Mouse (Mus musculus) embryonic facial prominence, embryonic 13.5 days (tissue): Measurements from ENCODE around the gene Ldlrad3. TPM values are rescaled to one million over a fixed set of nuclear protein-coding genes. Genes with fewer than 3 reads are reported as not detected.

Experiments used
- ATAC-seq: fragments of 200-750 bp; cut with Nextera tagmentation; 2 replicates; pipeline ENCODE4 v1.8.0; 2017; ENCODE audit warnings: low read depth; ENCODE audit not compliant: insufficient number of reproducible peaks, insufficient read depth, low FRiP score, low TSS enrichment
- H3K27ac ChIP-seq: fragments of 300-500 bp; sonication (generic); 2 replicates; pipeline ENCODE4 v1.5.1; 2015; ENCODE audit warnings: moderate library complexity, mild to moderate bottlenecking, inconsistent platforms
- H3K27me3 ChIP-seq: fragments of 300-500 bp; sonication (generic); 2 replicates; pipeline ENCODE4 v1.6.1; 2015; ENCODE audit warnings: mild to moderate bottlenecking, inconsistent platforms
- H3K36me3 ChIP-seq: fragments of 300-500 bp; sonication (generic); 2 replicates; pipeline ENCODE4 v1.6.1; 2015; ENCODE audit warnings: mild to moderate bottlenecking, inconsistent platforms
- H3K4me1 ChIP-seq: fragments of 300-500 bp; sonication (generic); 2 replicates; pipeline ENCODE4 v1.6.1; 2015; ENCODE audit warnings: inconsistent platforms
- H3K4me2 ChIP-seq: fragments of 300-500 bp; sonication (generic); 2 replicates; pipeline ENCODE4 v1.6.1; 2015; ENCODE audit warnings: moderate library complexity, mild to moderate bottlenecking, inconsistent platforms
- H3K4me3 ChIP-seq: fragments of 300-500 bp; sonication (generic); 2 replicates; pipeline ENCODE4 v1.5.1; 2015; ENCODE audit warnings: mild to moderate bottlenecking, inconsistent platforms
- H3K9ac ChIP-seq: fragments of 300-500 bp; sonication (generic); 2 replicates; pipeline ENCODE4 v1.6.1; 2015; ENCODE audit warnings: mild to moderate bottlenecking, inconsistent platforms
- H3K9me3 ChIP-seq: fragments of 300-500 bp; sonication (generic); 2 replicates; pipeline ENCODE4 v1.6.1; 2016; ENCODE audit warnings: inconsistent platforms
- WGBS: fragments of 180-500 bp; shearing (Covaris S2); methylation state at CpG from one replicate; pipeline ENCODE4 v1.1.7; 2015; ENCODE audit warnings: mixed read lengths; 5-methylcytosine and 5-hydroxymethylcytosine counted together
- polyA plus RNA-seq: library from polyadenylated mRNA; unstranded; fragments of >200 nt; fragmentation: Nextera tagmentation; extraction: Ambion mirVana; gene quantifications from 2 replicates; pipeline ENCODE4 v1.2.1, GENCODE M21; 2015

Ldlrad3 gene
- polyA plus RNA-seq, 1 experiment from 2014 or later = 52.4 TPM

DNA sequence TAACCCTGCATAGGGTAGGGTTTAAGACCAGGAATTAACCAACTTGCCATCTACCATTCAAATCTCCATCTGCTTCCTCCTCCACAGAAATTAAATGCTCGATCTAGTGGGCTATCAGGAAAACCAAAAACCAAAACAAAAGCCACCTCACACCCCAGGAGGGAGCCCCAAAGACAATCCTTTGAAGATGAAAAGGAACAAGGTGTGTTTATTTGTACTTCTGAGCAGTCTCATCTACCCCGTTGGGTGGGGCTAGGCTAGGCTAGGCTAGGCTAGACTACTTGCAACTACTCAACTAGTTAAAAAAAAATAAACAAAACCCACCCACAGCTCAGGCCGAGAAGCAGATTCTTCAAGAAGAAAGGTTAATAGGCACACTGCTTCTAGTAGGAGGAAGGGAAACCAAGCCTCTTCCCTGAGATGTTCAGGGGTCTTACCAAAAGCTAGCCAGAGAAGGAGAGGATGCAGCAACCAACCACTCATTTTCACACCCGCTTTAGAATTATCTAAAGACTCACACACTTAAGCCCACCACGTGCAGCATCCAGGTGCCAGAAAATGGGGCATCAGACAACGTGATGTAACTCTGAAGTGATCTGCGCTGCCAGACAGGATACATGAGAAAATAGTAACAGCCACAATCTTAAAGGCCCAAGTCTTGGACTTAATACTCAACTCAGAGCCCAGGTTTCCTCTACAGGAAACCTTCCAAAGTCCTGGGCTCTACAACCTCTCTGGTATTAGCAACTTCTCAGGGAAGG, 2.3 kb downstream of the Ldlrad3 start:
- WGBS = 77% methylated on average over 7 of the region's 7 CpGs
- no peak overlapping the region for H3K27ac ChIP-seq
- peaks cover 40% of the 10 kb centered on the region for H3K4me1 ChIP-seq
- H3K36me3 ChIP-seq = no peaks in the 10 kb centered on the region
- peak overlapping the region; percentile 77 for H3K4me2 ChIP-seq
- no peak overlapping the region for H3K9ac ChIP-seq
- ATAC-seq = no peak
- H3K4me3 ChIP-seq = 0 out of 2 replicates have a peak overlapping the region, but pooled peaks have one; percentile 79
- H3K9me3 ChIP-seq = no peaks in the 10 kb centered on the region
- no peaks in the 10 kb centered on the region for H3K27me3 ChIP-seq

DNA sequence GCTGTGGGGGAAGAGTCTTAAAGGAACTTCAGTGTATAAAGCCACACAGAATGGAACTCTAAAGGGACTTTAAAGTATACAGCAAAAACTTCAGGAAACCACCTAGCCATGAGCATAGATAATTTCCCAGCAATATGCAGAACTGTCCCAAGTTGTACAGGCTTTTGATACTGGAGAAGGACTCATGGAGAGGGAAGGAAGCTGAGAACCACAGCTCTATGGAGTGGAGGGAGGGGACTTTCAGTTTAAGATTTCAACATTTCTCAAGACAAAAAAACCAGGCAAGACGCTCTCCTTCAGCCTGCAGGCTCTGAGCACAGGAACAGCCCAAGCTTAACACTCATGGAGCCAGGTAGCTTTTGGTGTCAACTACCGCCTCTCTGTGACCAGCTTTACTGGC, 4.7 kb downstream of the Ldlrad3 start:
- WGBS = 81% methylated on average over 2 of the region's 2 CpGs
- Histone ChIP-seq H3K9me3 (no peaks in the 10 kb centered on the region), H3K27me3 (no peaks in the 10 kb centered on the region), H3K27ac (no peak overlapping the region), H3K4me2 (no peak overlapping the region), H3K9ac (no peak overlapping the region), H3K36me3 (no peaks in the 10 kb centered on the region; the same call in 1 of the 2 replicates), H3K4me3 (no peak overlapping the region), H3K4me1 (peaks cover 35% of the 10 kb centered on the region)
- no peak for ATAC-seq

DNA sequence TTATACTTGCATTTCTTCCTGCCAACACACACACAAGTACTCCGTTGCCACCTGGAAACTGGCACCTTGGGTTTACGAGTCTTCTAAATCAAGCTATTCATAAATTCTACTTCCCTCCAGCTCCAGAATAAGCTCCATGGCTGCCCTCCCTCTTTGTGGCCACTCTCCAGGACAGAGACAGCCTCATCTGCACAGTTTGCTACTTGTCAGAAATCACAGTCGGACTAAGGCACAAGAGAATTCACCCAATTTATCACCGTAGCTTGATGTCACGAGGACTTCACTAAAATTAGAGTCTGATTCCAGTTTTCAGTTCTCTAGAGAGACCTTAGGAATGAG, 9.8 kb downstream of the Ldlrad3 start:
- Histone ChIP-seq H3K27me3 (no peaks in the 10 kb centered on the region), H3K4me1 (peaks cover 14% of the 10 kb centered on the region), H3K36me3 (peaks cover 7% of the 10 kb centered on the region), H3K4me2 (no peak overlapping the region), H3K4me3 (no peak overlapping the region), H3K27ac (peak overlapping the region; percentile 66), H3K9ac (no peak overlapping the region), H3K9me3 (no peaks in the 10 kb centered on the region)
- WGBS = 79% methylated on average over 5 of the region's 5 CpGs
- ATAC-seq = no peak

DNA sequence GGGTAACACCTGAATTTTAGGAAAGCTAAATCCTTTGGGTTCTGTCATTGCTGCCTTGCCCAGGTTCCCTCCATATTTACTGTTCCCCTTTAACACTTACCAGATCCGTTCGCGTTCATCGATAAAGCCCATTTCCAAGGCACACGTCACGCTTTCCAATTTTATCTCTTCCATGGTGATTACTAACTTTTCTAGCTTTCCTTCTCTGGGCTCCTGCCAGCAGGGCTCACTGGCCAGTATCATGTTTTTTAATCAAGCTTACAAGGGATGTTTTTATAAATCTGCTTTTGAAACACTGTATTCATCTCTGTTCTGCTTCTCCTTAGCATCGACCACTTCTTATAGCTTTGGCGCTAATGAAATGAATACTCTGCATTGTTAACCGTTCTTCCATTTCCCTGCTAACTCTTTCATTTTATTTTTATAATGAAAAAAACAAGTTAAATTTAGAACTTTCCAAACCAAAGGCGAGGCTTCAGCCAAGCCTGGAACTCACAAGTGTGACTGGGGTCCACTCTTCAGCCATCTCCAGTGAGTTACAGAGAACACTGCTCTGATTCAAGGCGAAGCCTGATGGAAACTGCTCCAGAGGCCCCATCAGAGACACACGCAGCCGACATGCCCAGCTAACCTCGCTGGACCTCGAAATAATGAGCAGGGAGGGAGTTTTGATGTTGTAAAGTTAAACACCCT, 10.3 kb downstream of the Ldlrad3 start:
- no peak for ATAC-seq
- Histone ChIP-seq H3K27me3 (no peaks in the 10 kb centered on the region), H3K9ac (no peak overlapping the region), H3K27ac (peak overlapping the region; percentile 66), H3K4me3 (no peak overlapping the region), H3K36me3 (peaks cover 8% of the 10 kb centered on the region), H3K4me2 (no peak overlapping the region), H3K4me1 (peaks cover 10% of the 10 kb centered on the region), H3K9me3 (no peaks in the 10 kb centered on the region)
- WGBS = 75% methylated on average over 15 of the region's 15 CpGs

DNA sequence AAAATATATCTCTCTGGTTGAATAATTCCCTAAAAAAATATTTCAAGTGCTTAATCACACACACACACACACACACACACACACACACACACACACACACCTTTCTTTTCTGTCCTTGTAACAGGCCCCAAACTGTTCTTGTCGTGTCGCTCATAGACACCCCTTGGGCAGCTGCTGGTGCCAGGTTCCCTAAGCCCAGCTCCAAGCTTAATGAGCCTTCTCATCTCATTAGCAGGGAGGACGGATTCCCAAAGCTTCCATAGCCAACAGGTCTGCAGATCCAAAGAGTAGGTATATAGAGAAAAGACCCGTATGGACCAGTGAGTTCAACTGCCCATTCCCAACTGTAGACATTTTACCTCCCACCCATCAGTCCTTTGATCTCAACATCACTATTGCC, 13.7 kb downstream of the Ldlrad3 start:
- no peaks in the 10 kb centered on the region for H3K9me3 ChIP-seq
- H3K27ac ChIP-seq = no peak overlapping the region
- no peak for ATAC-seq
- no peak overlapping the region for H3K9ac ChIP-seq
- H3K4me3 ChIP-seq = no peak overlapping the region
- no peak overlapping the region for H3K4me2 ChIP-seq
- H3K4me1 ChIP-seq = peaks cover 19% of the 10 kb centered on the region
- 92% methylated on average over 4 of the region's 4 CpGs for WGBS
- peaks cover 11% of the 10 kb centered on the region; the same call in 1 of the 2 replicates for H3K36me3 ChIP-seq
- H3K27me3 ChIP-seq = no peaks in the 10 kb centered on the region

DNA sequence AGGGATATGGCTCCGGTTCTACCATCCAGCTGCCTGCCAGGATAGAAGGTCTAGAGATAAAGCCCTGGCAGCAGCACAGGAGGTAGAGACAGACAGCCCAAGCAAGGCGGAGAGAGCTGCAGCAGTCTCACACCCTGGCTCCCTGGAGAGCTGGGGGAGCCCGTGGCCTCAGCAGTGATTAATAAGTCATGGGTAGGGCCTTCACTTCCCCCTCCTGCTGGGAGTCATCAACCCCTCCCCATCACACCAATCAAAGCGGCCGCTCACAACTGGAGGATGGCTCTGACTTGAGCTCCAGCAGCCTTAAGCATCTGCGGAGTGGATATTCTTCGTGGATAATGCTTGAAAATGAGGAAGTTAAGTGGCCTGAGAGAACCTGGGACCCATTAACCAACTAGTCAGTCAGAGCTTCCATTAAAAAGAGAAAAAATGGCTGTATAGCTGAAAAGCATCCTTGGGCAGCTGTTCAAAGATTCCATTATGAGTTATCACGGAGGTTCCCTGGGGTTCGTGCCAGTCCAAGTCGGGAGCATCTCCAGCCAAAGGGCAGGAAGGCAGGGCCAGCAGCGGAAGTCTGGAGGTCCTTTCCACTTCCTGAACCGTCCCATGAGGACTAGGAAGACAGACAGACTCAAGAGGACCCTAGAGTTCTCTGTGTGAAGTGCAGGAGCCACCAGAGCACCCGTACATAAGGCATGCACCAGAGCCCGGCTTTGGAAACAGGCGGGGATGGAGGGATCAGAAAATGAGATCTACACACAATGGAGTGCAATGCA, 19.4 kb downstream of the Ldlrad3 start:
- H3K36me3 ChIP-seq = peaks cover 7% of the 10 kb centered on the region; the same call in 1 of the 2 replicates
- no peak for ATAC-seq
- no peak overlapping the region for H3K4me2 ChIP-seq
- 51% methylated on average over 15 of the region's 15 CpGs for WGBS
- H3K27me3 ChIP-seq = no peaks in the 10 kb centered on the region
- no peak overlapping the region for H3K4me3 ChIP-seq
- H3K9me3 ChIP-seq = no peaks in the 10 kb centered on the region
- H3K4me1 ChIP-seq = peaks cover 31% of the 10 kb centered on the region
- 0 out of 2 replicates have a peak overlapping the region, but pooled peaks have one; percentile 6 for H3K9ac ChIP-seq
- H3K27ac ChIP-seq = no peak overlapping the region

DNA sequence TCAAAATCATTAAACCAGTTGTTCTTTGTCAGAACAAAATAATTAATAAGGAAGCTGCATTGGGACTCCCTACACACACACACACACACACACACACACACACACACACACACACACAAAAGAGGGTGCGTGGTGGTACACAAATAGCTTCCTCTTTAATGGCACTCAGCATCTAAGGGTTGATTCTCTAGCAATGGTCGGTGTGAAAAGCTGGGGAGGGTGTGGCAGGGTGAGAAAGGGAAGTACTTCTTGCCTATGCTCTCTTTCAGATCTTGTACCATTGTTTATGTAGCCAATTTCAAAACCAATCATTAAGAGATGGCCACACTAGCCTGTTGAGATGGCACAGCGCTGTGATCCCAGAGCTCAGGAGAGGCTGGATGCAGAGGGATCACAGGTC, 23.1 kb downstream of the Ldlrad3 start:
- Histone ChIP-seq H3K9ac (no peak overlapping the region), H3K4me3 (no peak overlapping the region), H3K27ac (no peak overlapping the region), H3K4me2 (no peak overlapping the region), H3K9me3 (no peaks in the 10 kb centered on the region), H3K27me3 (no peaks in the 10 kb centered on the region), H3K4me1 (peaks cover 20% of the 10 kb centered on the region), H3K36me3 (no peaks in the 10 kb centered on the region)
- no peak for ATAC-seq
- WGBS = 93% methylated on average over 3 of the region's 3 CpGs

DNA sequence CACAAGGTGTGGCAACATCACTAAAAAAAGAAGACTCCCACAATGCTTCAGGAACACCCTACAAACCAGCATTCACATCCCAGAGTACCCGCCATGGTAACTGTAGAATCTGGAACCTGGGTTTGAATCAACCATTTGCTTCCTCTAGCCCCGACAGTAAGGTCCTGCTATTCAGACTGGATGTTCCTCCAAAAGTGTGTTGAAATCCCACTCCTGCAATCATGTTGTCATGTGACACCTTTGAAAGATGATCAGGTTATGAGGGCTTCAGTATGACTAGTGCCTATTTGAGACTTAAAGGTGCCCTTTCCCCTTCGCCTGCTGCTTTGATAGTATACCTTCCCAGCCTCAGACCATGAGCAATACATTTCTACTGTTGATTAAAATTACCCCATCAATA, 28.6 kb downstream of the Ldlrad3 start:
- H3K27me3 ChIP-seq = no peaks in the 10 kb centered on the region
- no peaks in the 10 kb centered on the region for H3K9me3 ChIP-seq
- H3K4me3 ChIP-seq = no peak overlapping the region
- no peak overlapping the region for H3K27ac ChIP-seq
- no peak for ATAC-seq
- H3K36me3 ChIP-seq = no peaks in the 10 kb centered on the region
- no peak overlapping the region for H3K9ac ChIP-seq
- H3K4me1 ChIP-seq = peaks cover 42% of the 10 kb centered on the region
- 81% methylated on average over 3 of the region's 3 CpGs for WGBS
- no peak overlapping the region for H3K4me2 ChIP-seq

DNA sequence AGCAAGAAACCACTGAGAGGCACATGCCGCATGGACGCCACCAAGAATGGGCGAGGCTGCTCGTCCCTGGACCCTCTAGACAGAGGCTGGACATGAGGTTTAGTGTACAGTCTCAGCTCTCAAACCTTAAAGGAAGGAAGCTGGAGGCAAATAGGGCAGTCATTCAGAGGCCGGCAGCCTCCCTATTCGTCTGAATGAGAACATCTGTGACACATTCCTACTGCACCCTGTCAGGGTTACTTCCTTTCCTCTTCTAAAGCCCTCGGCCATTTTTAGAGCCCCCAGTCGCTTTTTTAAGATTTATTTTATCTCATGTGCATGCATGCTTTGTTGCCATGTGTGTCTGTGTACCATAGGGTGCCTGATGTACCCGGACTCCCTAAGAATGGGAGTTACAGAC, 29.2 kb downstream of the Ldlrad3 start:
- H3K27me3 ChIP-seq = no peaks in the 10 kb centered on the region
- H3K4me1 ChIP-seq = peaks cover 48% of the 10 kb centered on the region
- 53% methylated on average over 9 of the region's 9 CpGs for WGBS
- H3K9me3 ChIP-seq = no peaks in the 10 kb centered on the region
- no peak overlapping the region for H3K4me3 ChIP-seq
- H3K27ac ChIP-seq = no peak overlapping the region
- no peaks in the 10 kb centered on the region for H3K36me3 ChIP-seq
- no peak overlapping the region for H3K9ac ChIP-seq
- no peak overlapping the region for H3K4me2 ChIP-seq
- ATAC-seq = no peak

DNA sequence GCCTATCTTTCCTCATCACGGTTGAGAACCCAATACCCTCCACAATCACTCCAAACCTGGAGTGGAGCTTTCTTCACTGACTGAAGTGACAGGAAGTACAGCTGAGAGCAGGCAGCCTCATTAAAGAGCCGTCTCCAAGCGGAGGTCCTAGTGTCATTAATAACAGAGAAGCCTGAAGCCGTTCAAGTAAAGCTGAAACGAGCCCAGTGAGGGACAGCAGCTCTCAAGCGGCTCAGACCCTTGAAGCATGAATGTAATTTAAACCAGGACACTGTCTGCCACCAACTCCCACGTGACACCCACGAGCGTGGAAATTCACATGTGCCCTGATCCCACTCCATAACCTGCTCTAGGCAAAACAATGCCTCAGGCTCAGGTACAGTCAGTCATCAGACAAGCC, 29.7 kb downstream of the Ldlrad3 start:
- 15% methylated on average over 9 of the region's 9 CpGs for WGBS
- H3K4me1 ChIP-seq = peaks cover 53% of the 10 kb centered on the region

DNA sequence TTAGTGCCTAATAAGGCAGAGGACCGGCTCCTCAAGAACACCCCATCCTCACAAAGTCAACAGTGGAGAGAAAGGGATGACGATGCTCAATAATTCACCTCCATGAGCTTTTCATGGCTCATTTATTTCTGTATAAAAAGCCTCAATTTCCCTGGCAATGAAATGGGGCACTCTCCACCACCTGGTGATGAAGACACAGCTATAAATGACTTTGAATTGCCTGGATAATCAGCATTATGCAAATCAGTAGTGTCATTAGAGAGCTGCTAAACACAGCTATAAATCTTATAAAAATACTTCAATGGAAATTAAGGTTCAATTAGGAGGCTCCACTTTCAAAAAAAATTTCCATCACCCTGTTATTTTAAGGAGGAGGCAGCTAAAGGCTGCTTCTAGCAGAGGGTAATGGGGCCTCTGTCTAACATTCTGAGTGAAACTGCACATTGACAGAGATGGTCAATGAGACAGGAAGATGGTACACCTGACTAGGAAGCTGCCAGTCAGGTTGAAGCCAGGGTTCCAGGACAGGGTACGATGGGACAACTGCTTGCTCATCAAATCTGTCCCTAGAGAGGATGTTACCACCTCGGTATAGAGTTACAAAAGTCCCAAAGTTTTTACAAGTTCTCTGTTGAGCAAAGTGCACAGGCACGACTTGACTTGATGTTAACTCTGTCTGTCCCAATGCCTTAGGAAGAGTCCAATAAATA, 30.7 kb downstream of the Ldlrad3 start:
- H3K9ac ChIP-seq = no peak overlapping the region
- H3K4me2 ChIP-seq = no peak overlapping the region
- ATAC-seq = no peak
- WGBS = 62% methylated on average over 5 of the region's 5 CpGs
- H3K27ac ChIP-seq = no peak overlapping the region
- no peaks in the 10 kb centered on the region for H3K9me3 ChIP-seq
- peaks cover 63% of the 10 kb centered on the region for H3K4me1 ChIP-seq
- H3K36me3 ChIP-seq = no peaks in the 10 kb centered on the region
- no peak overlapping the region for H3K4me3 ChIP-seq
- no peaks in the 10 kb centered on the region for H3K27me3 ChIP-seq

More for the DNA sequence above, 29.7 kb downstream of the Ldlrad3 start:
- no peak for ATAC-seq
- no peak overlapping the region for H3K9ac ChIP-seq
- H3K4me3 ChIP-seq = no peak overlapping the region
- no peak overlapping the region for H3K4me2 ChIP-seq
- H3K27ac ChIP-seq = no peak overlapping the region
- H3K27me3 ChIP-seq = no peaks in the 10 kb centered on the region
- H3K36me3 ChIP-seq = no peaks in the 10 kb centered on the region
- no peaks in the 10 kb centered on the region for H3K9me3 ChIP-seq
